Mouse (Mus musculus): ENCODE measurements around the gene Igf2bp3. TPM values are rescaled to one million over a fixed set of nuclear protein-coding genes. Genes with fewer than 3 reads are reported as not detected.

The Igf2bp3 gene
- polyA plus RNA-seq, 1 experiment from 2014 or later, result 105 TPM

GRCm38 (mm10) chr6:49224923-49225727 is 10.4 kb upstream of the Igf2bp3 start:
- H3K9me3 ChIP-seq (ENCODE audit: control insufficient read depth, low read length), result no peaks in the 10 kb centered on the region
- ATAC-seq (replicated peaks; ENCODE audit: low FRiP score, low TSS enrichment, low read depth) (peak; percentile 91), DNase-seq (ENCODE audit: low spot score) (peak; percentile 60)
- no peak overlapping the region for H3K4me2 ChIP-seq (ENCODE audit: low read length)
- H3K4me1 ChIP-seq (replicated peaks; ENCODE audit: control insufficient read depth, insufficient read depth, low read length), result peaks cover 5% of the 10 kb centered on the region
- no peaks in the 10 kb centered on the region for H3K36me3 ChIP-seq (ENCODE audit: control insufficient read depth, insufficient read depth, low read length)
- H3K9ac ChIP-seq (ENCODE audit: low read length), result no peak overlapping the region
- H3K27ac ChIP-seq (ENCODE audit: low read depth), result 0 out of 2 replicates have a peak overlapping the region, but pooled peaks have one; percentile 1
- 17% methylated on average over 11 of the region's 11 CpGs for WGBS
- H3K4me3 ChIP-seq (ENCODE audit: low read depth, low read length), result no peak overlapping the region
- no peaks in the 10 kb centered on the region for H3K27me3 ChIP-seq (replicated peaks; ENCODE audit: control insufficient read depth, insufficient read depth, low read length)

GRCm38 (mm10) chr6:49221906-49222305 is 7.1 kb upstream of the Igf2bp3 start:
- 4% methylated on average over 7 of the region's 7 CpGs for WGBS
- no peaks in the 10 kb centered on the region for H3K27me3 ChIP-seq (replicated peaks; ENCODE audit: control insufficient read depth, insufficient read depth, low read length)
- H3K36me3 ChIP-seq (ENCODE audit: control insufficient read depth, insufficient read depth, low read length), result no peaks in the 10 kb centered on the region
- no peaks in the 10 kb centered on the region for H3K9me3 ChIP-seq (ENCODE audit: control insufficient read depth, low read length)
- peak overlapping the region; percentile 25; the same call in 1 of the 2 replicates for H3K9ac ChIP-seq (ENCODE audit: low read length)
- peaks cover 5% of the 10 kb centered on the region for H3K4me1 ChIP-seq (replicated peaks; ENCODE audit: control insufficient read depth, insufficient read depth, low read length)
- DNase-seq (ENCODE audit: low spot score) (peak; percentile 56), ATAC-seq (replicated peaks; ENCODE audit: low FRiP score, low TSS enrichment, low read depth) (no peak)
- no peak overlapping the region for H3K27ac ChIP-seq (ENCODE audit: low read depth)
- no peak overlapping the region for H3K4me3 ChIP-seq (ENCODE audit: low read depth, low read length)
- H3K4me2 ChIP-seq (ENCODE audit: low read length), result peak overlapping the region; percentile 36

- Histone ChIP-seq H3K9ac (ENCODE audit: low read length) (peak overlapping the region; percentile 38), H3K27ac (ENCODE audit: low read depth) (0 out of 2 replicates have a peak overlapping the region, but pooled peaks have one; percentile 18), H3K4me1 (replicated peaks; ENCODE audit: control insufficient read depth, insufficient read depth, low read length) (no peaks in the 10 kb centered on the region; the same call in 1 of the 2 replicates), H3K9me3 (ENCODE audit: control insufficient read depth, low read length) (no peaks in the 10 kb centered on the region), H3K27me3 (replicated peaks; ENCODE audit: control insufficient read depth, insufficient read depth, low read length) (no peaks in the 10 kb centered on the region), H3K4me2 (ENCODE audit: low read length) (peak overlapping the region; percentile 51), H3K4me3 (ENCODE audit: low read depth, low read length) (peak overlapping the region; percentile 28), H3K36me3 (ENCODE audit: control insufficient read depth, insufficient read depth, low read length) (no peaks in the 10 kb centered on the region)
- 7% methylated on average over 16 of the region's 16 CpGs for whole genome bisulfite sequencing
- DNase-seq (ENCODE audit: low spot score) (peak; percentile 64), ATAC-seq (replicated peaks; ENCODE audit: low FRiP score, low TSS enrichment, low read depth) (no peak)
These were observed 5.3 kb upstream of the Igf2bp3 start for GRCm38 (mm10) chr6:49219920-49220604.

GRCm38 (mm10) chr6:49219001-49219560 is 4.3 kb upstream of the Igf2bp3 start:
- no peak for ATAC-seq (replicated peaks; ENCODE audit: low FRiP score, low TSS enrichment, low read depth)
- Histone ChIP-seq H3K4me1 (replicated peaks; ENCODE audit: control insufficient read depth, insufficient read depth, low read length) (no peaks in the 10 kb centered on the region), H3K27ac (ENCODE audit: low read depth) (no peak overlapping the region), H3K9me3 (ENCODE audit: control insufficient read depth, low read length) (no peaks in the 10 kb centered on the region), H3K4me3 (ENCODE audit: low read depth, low read length) (peak overlapping the region; percentile 97), H3K4me2 (ENCODE audit: low read length) (peak overlapping the region; percentile 72), H3K27me3 (replicated peaks; ENCODE audit: control insufficient read depth, insufficient read depth, low read length) (no peaks in the 10 kb centered on the region), H3K9ac (ENCODE audit: low read length) (0 out of 2 replicates have a peak overlapping the region, but pooled peaks have one; percentile 10), H3K36me3 (ENCODE audit: control insufficient read depth, insufficient read depth, low read length) (no peaks in the 10 kb centered on the region)
- 17% methylated on average over 4 of the region's 4 CpGs for WGBS
- DNase-seq (ENCODE audit: low spot score), result no peak

GRCm38 (mm10) chr6:49218275-49218802 is 3.6 kb upstream of the Igf2bp3 start:
- H3K36me3 ChIP-seq (ENCODE audit: control insufficient read depth, insufficient read depth, low read length), result no peaks in the 10 kb centered on the region
- H3K4me2 ChIP-seq (ENCODE audit: low read length), result peak overlapping the region; percentile 72
- H3K27me3 ChIP-seq (replicated peaks; ENCODE audit: control insufficient read depth, insufficient read depth, low read length), result no peaks in the 10 kb centered on the region
- H3K4me3 ChIP-seq (ENCODE audit: low read depth, low read length), result peak overlapping the region; percentile 97
- H3K27ac ChIP-seq (ENCODE audit: low read depth), result peak overlapping the region; percentile 57
- under 1% methylated on average over 31 of the region's 31 CpGs for WGBS
- no peaks in the 10 kb centered on the region for H3K9me3 ChIP-seq (ENCODE audit: control insufficient read depth, low read length)
- H3K9ac ChIP-seq (ENCODE audit: low read length), result peak overlapping the region; percentile 54
- no peaks in the 10 kb centered on the region for H3K4me1 ChIP-seq (replicated peaks; ENCODE audit: control insufficient read depth, insufficient read depth, low read length)
- DNase-seq (ENCODE audit: low spot score) (no peak), ATAC-seq (replicated peaks; ENCODE audit: low FRiP score, low TSS enrichment, low read depth) (no peak)

GRCm38 (mm10) chr6:49217581-49218274 is 3.0 kb upstream of the Igf2bp3 start:
- H3K9ac ChIP-seq (ENCODE audit: low read length), result peak overlapping the region; percentile 75
- H3K36me3 ChIP-seq (ENCODE audit: control insufficient read depth, insufficient read depth, low read length), result no peaks in the 10 kb centered on the region
- no peaks in the 10 kb centered on the region for H3K9me3 ChIP-seq (ENCODE audit: control insufficient read depth, low read length)
- H3K4me2 ChIP-seq (ENCODE audit: low read length), result peak overlapping the region; percentile 86
- under 1% methylated on average over 55 of the region's 56 CpGs for WGBS
- ATAC-seq (replicated peaks; ENCODE audit: low FRiP score, low TSS enrichment, low read depth), result peak; percentile 91
- H3K27ac ChIP-seq (ENCODE audit: low read depth), result peak overlapping the region; percentile 95
- no peaks in the 10 kb centered on the region for H3K27me3 ChIP-seq (replicated peaks; ENCODE audit: control insufficient read depth, insufficient read depth, low read length)
- no peaks in the 10 kb centered on the region for H3K4me1 ChIP-seq (replicated peaks; ENCODE audit: control insufficient read depth, insufficient read depth, low read length)
- H3K4me3 ChIP-seq (ENCODE audit: low read depth, low read length), result peak overlapping the region; percentile 97
- DNase-seq (ENCODE audit: low spot score), result peak; percentile 95

- Histone ChIP-seq H3K4me3 (ENCODE audit: low read depth, low read length) (peak overlapping the region; percentile 97), H3K4me1 (replicated peaks; ENCODE audit: control insufficient read depth, insufficient read depth, low read length) (no peaks in the 10 kb centered on the region; the same call in 1 of the 2 replicates), H3K36me3 (ENCODE audit: control insufficient read depth, insufficient read depth, low read length) (no peaks in the 10 kb centered on the region), H3K9me3 (ENCODE audit: control insufficient read depth, low read length) (no peaks in the 10 kb centered on the region), H3K27me3 (replicated peaks; ENCODE audit: control insufficient read depth, insufficient read depth, low read length) (no peaks in the 10 kb centered on the region), H3K4me2 (ENCODE audit: low read length) (peak overlapping the region; percentile 86), H3K9ac (ENCODE audit: low read length) (peak overlapping the region; percentile 75), H3K27ac (ENCODE audit: low read depth) (peak overlapping the region; percentile 95)
- DNase-seq (ENCODE audit: low spot score), result no peak
- 2% methylated on average over 11 of the region's 11 CpGs for WGBS
- no peak for ATAC-seq (replicated peaks; ENCODE audit: low FRiP score, low TSS enrichment, low read depth)
These were observed 2.2 kb upstream of the Igf2bp3 start for GRCm38 (mm10) chr6:49216811-49217542.

Measured in intestine, embryonic 14.5 days (tissue).